Mouse (Mus musculus): Measurements from ENCODE around the gene Zfp629.

The Zfp629 gene

GRCm38 (mm10) chr7:127614091-127614490 lies 1.5 kb downstream of the Zfp629 start:
- no peak for DNase-seq

GRCm38 (mm10) chr7:127613501-127613900 lies 2.1 kb downstream of the Zfp629 start:
- DNase-seq: no peak

- no peak for DNase-seq
Observed at GRCm38 (mm10) chr7:127611561-127611960, 4.0 kb downstream of the Zfp629 start.

GRCm38 (mm10) chr7:127611011-127611410 lies 4.6 kb downstream of the Zfp629 start:
- no peak for DNase-seq

- no peak for DNase-seq
Observed at GRCm38 (mm10) chr7:127607150-127607549, 8.4 kb downstream of the Zfp629 start.

- DNase-seq: no peak
Observed at GRCm38 (mm10) chr7:127604256-127604655, 11.3 kb downstream of the Zfp629 start.

- no peak for DNase-seq
Observed at GRCm38 (mm10) chr7:127602903-127603302, 12.7 kb downstream of the Zfp629 start.

GRCm38 (mm10) chr7:127601735-127602134 lies 13.9 kb downstream of the Zfp629 start:
- no peak for DNase-seq

GRCm38 (mm10) chr7:127600612-127601011 lies 15.0 kb downstream of the Zfp629 start:
- no peak for DNase-seq

- DNase-seq: no peak
Observed at GRCm38 (mm10) chr7:127596747-127597146, 18.9 kb downstream of the Zfp629 start.

- no peak for DNase-seq
Observed at GRCm38 (mm10) chr7:127592575-127592974, 23.0 kb downstream of the Zfp629 start.

- no peak for DNase-seq
Observed at GRCm38 (mm10) chr7:127591108-127591507, 24.5 kb downstream of the Zfp629 start.

GRCm38 (mm10) chr7:127589637-127590036 lies 26.0 kb downstream of the Zfp629 start:
- no peak for DNase-seq

GRCm38 (mm10) chr7:127588901-127589300 lies 26.7 kb downstream of the Zfp629 start:
- no peak for DNase-seq

GRCm38 (mm10) chr7:127588011-127588871 lies 27.4 kb downstream of the Zfp629 start, which contains the start of the genes Ccdc189 and Rnf40:
Gene Ccdc189 (minus strand): TSS chr7:127588595.
Gene Rnf40 (plus strand): TSS chr7:127588767.
- DNase-seq: peak; percentile 94

GRCm38 (mm10) chr7:127587196-127587595 lies 28.4 kb downstream of the Zfp629 start:
- DNase-seq: no peak

GRCm38 (mm10) chr7:127586149-127586548 lies 29.4 kb downstream of the Zfp629 start:
- DNase-seq: no peak

GRCm38 (mm10) chr7:127585031-127585430 lies 30.6 kb downstream of the Zfp629 start:
- no peak for DNase-seq

GRCm38 (mm10) chr7:127583260-127583659 lies 32.3 kb downstream of the Zfp629 start:
- no peak for DNase-seq

- peak; percentile 37 for DNase-seq
Observed at GRCm38 (mm10) chr7:127574115-127574514, 41.5 kb downstream of the Zfp629 start.

- peak; percentile 56 for DNase-seq
Observed at GRCm38 (mm10) chr7:127573503-127574008, 42.0 kb downstream of the Zfp629 start.

- peak; percentile 98 for DNase-seq
Observed at GRCm38 (mm10) chr7:127572895-127573471, 42.6 kb downstream of the Zfp629 start, which contains the start of gene Phkg2. Gene Phkg2 (plus strand): TSS chr7:127573340.

GRCm38 (mm10) chr7:127564381-127565150 lies 51.0 kb downstream of the Zfp629 start:
- DNase-seq: peak; percentile 98

Measured in cerebellum, adult 9-10 months (tissue).